Mouse (Mus musculus): ENCODE data around the gene P2ry14.
A peak's percentile ranks its signal among the peaks of the same experiment; 100 is the strongest.
"Not testable (repeated sequence)": the region's sequence is repeated elsewhere in the genome, so short reads cannot be mapped to it uniquely, and the experiment has no call there.

P2ry14 gene

GRCm38 (mm10) chr3:59104462-59104861 lies 49.0 kb downstream of the P2ry14 start:
- DNase-seq (ENCODE audit: low spot score in 2 of 2) = no peak

- DNase-seq (ENCODE audit: low spot score in 2 of 2) = no peak
Observed at GRCm38 (mm10) chr3:59102146-59102545, 51.3 kb downstream of the P2ry14 start.

- no peak for DNase-seq (ENCODE audit: low spot score in 2 of 2)
Observed at GRCm38 (mm10) chr3:59101218-59101986, 52.0 kb downstream of the P2ry14 start, which contains the start of gene Gpr171. TSS of gene Gpr171 (minus strand) at chr3:59101821.

- DNase-seq (ENCODE audit: low spot score in 2 of 2) = no peak
Observed at GRCm38 (mm10) chr3:59098540-59098939, 54.9 kb downstream of the P2ry14 start.

GRCm38 (mm10) chr3:59097421-59097820 lies 56.0 kb downstream of the P2ry14 start:
- DNase-seq (ENCODE audit: low spot score in 2 of 2) = no peak

GRCm38 (mm10) chr3:59092702-59093101 lies 60.7 kb downstream of the P2ry14 start:
- no peak for DNase-seq (ENCODE audit: low spot score in 2 of 2)

GRCm38 (mm10) chr3:59080919-59081318 lies 72.5 kb downstream of the P2ry14 start:
- peak in 1 of 2 experiments; percentile 57 for DNase-seq (ENCODE audit: low spot score in 2 of 2)

- DNase-seq (ENCODE audit: low spot score in 2 of 2) = no peak
Observed at GRCm38 (mm10) chr3:59080293-59080916, 73.0 kb downstream of the P2ry14 start.

- peak; percentile 31 to 70 for DNase-seq (ENCODE audit: low spot score in 2 of 2)
Observed at GRCm38 (mm10) chr3:59079327-59079726, 74.1 kb downstream of the P2ry14 start.

- DNase-seq (ENCODE audit: low spot score in 2 of 2) = no peak
Observed at GRCm38 (mm10) chr3:59078585-59078984, 74.8 kb downstream of the P2ry14 start.

- peak in 1 of 2 experiments; percentile 34 for DNase-seq (ENCODE audit: low spot score in 2 of 2)
Observed at GRCm38 (mm10) chr3:59077278-59077677, 76.1 kb downstream of the P2ry14 start.

- not testable (repeated sequence) for DNase-seq (ENCODE audit: low spot score in 2 of 2)
Observed at GRCm38 (mm10) chr3:59069071-59069470, 84.3 kb downstream of the P2ry14 start.

GRCm38 (mm10) chr3:59066558-59067294 lies 86.7 kb downstream of the P2ry14 start:
- no peak for DNase-seq (ENCODE audit: low spot score in 2 of 2)

- DNase-seq (ENCODE audit: low spot score in 2 of 2) = no peak
Observed at GRCm38 (mm10) chr3:59065937-59066336, 87.5 kb downstream of the P2ry14 start.
